In genomic region chr2:25273010-25273409, GRCm38 (mm10) we compare ENCODE assay signal across 1 mouse cellular context.
TF ChIP-seq lines count a peak whose summit lies in the region.

No protein-coding gene starts in this region.

TF ChIP-seq in CH12.LX, 34 proteins besides CTCF, POLR2A, EP300 and RAD21:
- TF ChIP-seq UBTF (IDR thresholded peaks at IDR 0.05; ENCODE audit: low read depth, low read length) (no peak), ZNF384 (IDR thresholded peaks at IDR 0.05; ENCODE audit: low read depth, low read length) (no peak), BHLHE40 (IDR thresholded peaks at IDR 0.05; ENCODE audit: low read depth, low read length) (no peak), MEF2A (IDR thresholded peaks at IDR 0.05; ENCODE audit: borderline replicate concordance, low read depth, low read length) (no peak), MAZ (IDR thresholded peaks at IDR 0.05; ENCODE audit: low read depth, low read length) (no peak), JUND (conservative IDR thresholded peaks at IDR 0.05; ENCODE audit: low read depth, low read length) (no peak), PAX5 (IDR thresholded peaks at IDR 0.05; ENCODE audit: low read length) (no peak), MAFK (IDR thresholded peaks at IDR 0.05; ENCODE audit: insufficient replicate concordance, low read length) (no peak), NRF1 (IDR thresholded peaks at IDR 0.05; ENCODE audit: low read depth, low read length) (no peak), KAT2A (IDR thresholded peaks at IDR 0.05; ENCODE audit: insufficient replicate concordance, low read length) (no peak), CHD1 (IDR thresholded peaks at IDR 0.05; ENCODE audit: low read depth, low read length) (no peak), ZKSCAN1 (IDR thresholded peaks at IDR 0.05; ENCODE audit: borderline replicate concordance, low read depth, low read length) (no peak)
